Mouse (Mus musculus) stomach, postnatal 0 days (tissue): ENCODE measurements around the gene Cltb.

Experiments
- CTCF ChIP-seq: IDR thresholded peaks from 2 replicates; pipeline ENCODE4 v1.5.1; 2016; ENCODE audit warnings: antibody characterized with exemption, low read depth, mild to moderate bottlenecking, moderate library complexity
- EP300 ChIP-seq: optimal IDR thresholded peaks from 2 replicates; pipeline ENCODE3; 2016; ENCODE audit warnings: antibody characterized with exemption

GRCm38 (mm10) chr13:54556176-54556575 is 55.0 kb downstream of the Cltb start:
- TF ChIP-seq CTCF (no peak), EP300 (no peak)
